Mouse (Mus musculus) liver, embryonic 14.5 days (tissue): ENCODE measurements around the gene Tomm34. TPM values are rescaled to one million over a fixed set of nuclear protein-coding genes. Genes with fewer than 3 reads are reported as not detected.
"Not testable (repeated sequence)": the region's sequence is repeated elsewhere in the genome, so short reads cannot be mapped to it uniquely, and the experiment has no call there.

Experiments used
- ATAC-seq: fragments of 200-750 bp; cut with Nextera tagmentation; 2 replicates; pipeline ENCODE4 v1.8.0; 2017; ENCODE audit warnings: moderate number of reproducible peaks, mild to moderate bottlenecking, moderate library complexity; ENCODE audit not compliant: insufficient read depth
- DNase-seq, 3 experiments: peaks; one replicate each; pipeline ENCODE4 v3.0.0-alpha.2; 2012 to 2013; ENCODE audit warnings: low read depth in 3 of 3, low spot score in 3 of 3
- H3K27ac ChIP-seq: fragments of 300-500 bp; sonication (generic); 2 replicates; pipeline ENCODE4 v1.5.1; 2014; ENCODE audit warnings: moderate library complexity, mild to moderate bottlenecking, control low read depth, inconsistent platforms
- H3K27me3 ChIP-seq: fragments of 300-500 bp; sonication (generic); 2 replicates; pipeline ENCODE4 v1.6.1; 2014; ENCODE audit warnings: mild to moderate bottlenecking, low read length, moderate library complexity; ENCODE audit not compliant: control insufficient read depth, insufficient read depth
- H3K36me3 ChIP-seq: fragments of 300-500 bp; sonication (generic); replicated peaks from 2 replicates; pipeline ENCODE4 v1.6.1; 2014; ENCODE audit warnings: low read depth; ENCODE audit not compliant: control insufficient read depth, insufficient read depth
- H3K4me1 ChIP-seq, 2 experiments: fragments of 200-500 bp in 1 of 2; fragments of 300-500 bp in 1 of 2; sonication (generic) in 1 of 2; replicated peaks; 2 replicates each; pipeline ENCODE4 v1.6.1; 2012 to 2014; ENCODE audit warnings: antibody characterized with exemption in 1 of 2, inconsistent platforms in 1 of 2, low read length in 1 of 2; ENCODE audit not compliant: control insufficient read depth in 2 of 2, insufficient read depth in 2 of 2
- H3K4me2 ChIP-seq: fragments of 300-500 bp; sonication (generic); 2 replicates; pipeline ENCODE4 v1.6.1; 2014; ENCODE audit warnings: low read depth, mild to moderate bottlenecking, control low read depth, moderate library complexity
- H3K4me3 ChIP-seq, 2 experiments: fragments of 200-500 bp in 1 of 2; fragments of 300-500 bp in 1 of 2; sonication (generic) in 1 of 2; 2 replicates each; pipeline ENCODE4 v1.5.1; 2012 to 2014; ENCODE audit warnings: low read depth in 2 of 2, low read length in 2 of 2, mild to moderate bottlenecking in 2 of 2, control low read depth in 1 of 2, inconsistent platforms in 1 of 2, moderate library complexity in 1 of 2; ENCODE audit not compliant: insufficient read depth in 1 of 2
- H3K9ac ChIP-seq: fragments of 300-500 bp; sonication (generic); replicated peaks from 2 replicates; pipeline ENCODE4 v1.6.1; 2014; ENCODE audit warnings: mild to moderate bottlenecking, control low read depth, moderate library complexity
- H3K9me3 ChIP-seq: fragments of 300-500 bp; sonication (generic); 2 replicates; pipeline ENCODE4 v1.6.1; 2016; ENCODE audit warnings: low read length, mixed read lengths; ENCODE audit not compliant: control insufficient read depth
- CTCF ChIP-seq: IDR thresholded peaks from 2 replicates; pipeline ENCODE4 v1.5.1; 2016; ENCODE audit warnings: antibody characterized with exemption, low read depth, control low read depth
- EP300 ChIP-seq: IDR thresholded peaks from 2 replicates; pipeline ENCODE4 v1.6.1; 2016; ENCODE audit warnings: antibody characterized with exemption, low read depth
- WGBS: fragments of 180-500 bp; shearing (Covaris S2); extraction: QIAGEN DNeasy Blood & Tissue Kit; methylation state at CpG from one replicate; pipeline ENCODE4 v1.1.7; 2014; ENCODE audit not compliant: insufficient replicate concordance; 5-methylcytosine and 5-hydroxymethylcytosine counted together
- polyA plus RNA-seq, 2 experiments: library from polyadenylated mRNA; depleted of rRNA in 1 of 2; stranded (reverse) in 1 of 2; unstranded in 1 of 2; fragments of >200 nt; fragmentation: Nextera tagmentation in 1 of 2; extraction: Ambion mirVana in 1 of 2; gene quantifications; 2 replicates each; pipeline versions ENCODE4 v1.2.1 to v1.2.3; 2012 to 2014

Gene Tomm34
- polyA plus RNA-seq, 2 experiments: 11.6 to 16.0 TPM

DNA sequence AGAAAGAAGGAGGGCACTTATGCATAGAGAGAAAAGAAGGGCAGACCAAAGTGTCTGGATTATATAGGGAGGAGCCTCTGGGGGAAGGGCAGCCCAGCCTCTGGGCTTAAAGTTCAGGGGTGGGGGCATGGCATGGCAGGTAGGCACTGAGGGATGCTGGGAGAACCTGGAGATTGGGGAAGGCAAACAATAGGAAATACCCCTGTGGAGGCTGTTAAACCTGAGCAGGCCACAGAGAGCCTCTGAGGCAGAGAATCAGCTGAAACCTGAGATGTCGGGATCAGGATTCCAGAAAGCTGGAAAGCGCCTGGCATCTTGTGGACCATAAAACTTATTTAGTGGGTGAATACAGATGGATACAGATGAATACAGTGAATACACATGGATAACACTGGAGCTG, 1.1 kb upstream of the Tomm34 start:
- Histone ChIP-seq H3K4me1 (peaks cover 3 to 22% of the 10 kb centered on the region in 2 experiments), H3K27me3 (no peaks in the 10 kb centered on the region), H3K36me3 (no peaks in the 10 kb centered on the region), H3K9ac (no peak overlapping the region), H3K4me2 (no peak overlapping the region), H3K27ac (no peak overlapping the region), H3K4me3 (no peak overlapping the region), H3K9me3 (no peaks in the 10 kb centered on the region)
- DNase-seq (no peak), ATAC-seq (no peak)
- WGBS: 85% methylated on average over 2 of the region's 2 CpGs
- TF ChIP-seq CTCF: no peak
- TF ChIP-seq EP300: no peak

DNA sequence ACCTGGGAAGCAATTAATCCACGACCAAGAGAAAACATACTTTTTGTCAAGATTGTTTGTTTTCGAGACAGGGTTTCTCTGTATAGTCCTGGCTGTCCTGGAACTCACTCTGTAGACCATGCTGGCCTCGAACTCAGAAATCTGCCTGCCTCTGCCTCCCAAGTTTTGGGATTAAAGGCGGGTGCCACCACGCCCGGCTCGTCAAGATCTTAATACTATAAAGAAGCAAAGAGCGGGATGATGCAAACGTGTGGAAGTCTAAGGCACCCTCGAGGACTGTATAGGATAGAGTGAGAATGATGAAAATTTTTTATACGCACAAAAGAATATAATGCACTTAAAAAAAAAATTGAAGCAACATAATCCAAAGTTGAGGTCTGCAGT, 460 bp upstream of the Tomm34 start:
- Histone ChIP-seq H3K4me2 (peak overlapping the region; percentile 89), H3K9ac (0 out of 2 replicates have a peak overlapping the region, but pooled peaks have one; percentile 23), H3K27ac (peak overlapping the region; percentile 30; the same call in 1 of the 2 replicates), H3K4me3 (peak overlapping the region; percentile 50 to 93), H3K4me1 (peaks cover 3 to 17% of the 10 kb centered on the region in 2 experiments)
- H3K27me3 ChIP-seq, DNase-seq, H3K9me3 ChIP-seq, ATAC-seq, H3K36me3 ChIP-seq: not testable (repeated sequence)
- 69% methylated on average over 11 of the region's 11 CpGs for WGBS

- no peaks in the 10 kb centered on the region for H3K9me3 ChIP-seq
- H3K4me3 ChIP-seq: peak within 1 kb of the TSS; percentile 69 to 93
- WGBS: under 1% methylated on average over 45 of the region's 45 CpGs
- ATAC-seq (peak; percentile 0; the same call in 1 of the 2 replicates), DNase-seq (no peak)
- no peak for TF ChIP-seq EP300
- TF ChIP-seq CTCF: no peak
- H3K36me3 ChIP-seq: peaks cover under 1% of the 10 kb centered on the region; the same call in 1 of the 2 replicates
- peak within 1 kb of the TSS; percentile 87 for H3K9ac ChIP-seq
- no peaks in the 10 kb centered on the region for H3K27me3 ChIP-seq
- H3K27ac ChIP-seq: peak within 1 kb of the TSS; percentile 30
- H3K4me1 ChIP-seq: peaks cover 3 to 14% of the 10 kb centered on the region in 2 experiments
- H3K4me2 ChIP-seq: peak within 1 kb of the TSS; percentile 89
These were observed 716 bp downstream of the Tomm34 start, which contains the start of gene Stk4 for GRCm38 (mm10) chr2:164070142-164070764. Gene Stk4, plus strand, starts transcription at chr2:164070322.

- no peak for DNase-seq
- H3K4me1 ChIP-seq: no peaks in the 10 kb centered on the region
- H3K4me2 ChIP-seq: no peak overlapping the region
- H3K36me3 ChIP-seq: peaks cover 36% of the 10 kb centered on the region
- H3K9me3 ChIP-seq: no peaks in the 10 kb centered on the region
- H3K27ac ChIP-seq: no peak overlapping the region
- ATAC-seq: no peak
- H3K9ac ChIP-seq: no peak overlapping the region
- TF ChIP-seq CTCF (no peak), EP300 (no peak)
- WGBS: 85% methylated on average over 8 of the region's 8 CpGs
- H3K27me3 ChIP-seq: no peaks in the 10 kb centered on the region
- H3K4me3 ChIP-seq: no peak overlapping the region
These were observed 11.2 kb downstream of the Tomm34 start for GRCm38 (mm10) chr2:164059634-164060235.

DNA sequence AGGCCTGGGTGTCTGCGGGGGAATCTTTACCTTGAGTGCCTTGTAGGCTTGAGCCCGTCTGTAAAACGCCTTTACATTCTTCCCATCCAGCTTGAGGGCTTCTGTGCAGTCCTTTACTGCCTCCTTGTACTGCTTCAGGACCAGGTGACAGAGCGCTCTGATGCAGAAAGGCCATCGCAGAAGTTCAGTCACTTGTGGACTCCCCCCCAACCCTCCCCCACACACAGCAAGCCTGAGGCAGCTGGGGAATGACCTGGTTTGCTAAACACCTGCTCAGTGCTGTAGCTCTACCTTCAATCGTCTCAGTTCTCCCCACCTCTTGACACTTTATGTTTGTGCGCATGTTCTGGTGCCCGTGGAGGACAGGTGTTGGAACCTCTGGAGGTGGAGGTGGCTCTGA, 16.3 kb downstream of the Tomm34 start:
- H3K27ac ChIP-seq: no peak overlapping the region
- H3K4me3 ChIP-seq: no peak overlapping the region
- H3K9ac ChIP-seq: no peak overlapping the region
- TF ChIP-seq EP300: no peak
- TF ChIP-seq CTCF: no peak
- H3K36me3 ChIP-seq: peaks cover 20% of the 10 kb centered on the region
- ATAC-seq (no peak), DNase-seq (no peak)
- no peaks in the 10 kb centered on the region for H3K27me3 ChIP-seq
- H3K9me3 ChIP-seq: no peaks in the 10 kb centered on the region
- H3K4me2 ChIP-seq: no peak overlapping the region
- WGBS: 84% methylated on average over 8 of the region's 8 CpGs
- H3K4me1 ChIP-seq: no peaks in the 10 kb centered on the region
